Mouse (Mus musculus): ENCODE measurements around the gene Prr29.

DNA sequence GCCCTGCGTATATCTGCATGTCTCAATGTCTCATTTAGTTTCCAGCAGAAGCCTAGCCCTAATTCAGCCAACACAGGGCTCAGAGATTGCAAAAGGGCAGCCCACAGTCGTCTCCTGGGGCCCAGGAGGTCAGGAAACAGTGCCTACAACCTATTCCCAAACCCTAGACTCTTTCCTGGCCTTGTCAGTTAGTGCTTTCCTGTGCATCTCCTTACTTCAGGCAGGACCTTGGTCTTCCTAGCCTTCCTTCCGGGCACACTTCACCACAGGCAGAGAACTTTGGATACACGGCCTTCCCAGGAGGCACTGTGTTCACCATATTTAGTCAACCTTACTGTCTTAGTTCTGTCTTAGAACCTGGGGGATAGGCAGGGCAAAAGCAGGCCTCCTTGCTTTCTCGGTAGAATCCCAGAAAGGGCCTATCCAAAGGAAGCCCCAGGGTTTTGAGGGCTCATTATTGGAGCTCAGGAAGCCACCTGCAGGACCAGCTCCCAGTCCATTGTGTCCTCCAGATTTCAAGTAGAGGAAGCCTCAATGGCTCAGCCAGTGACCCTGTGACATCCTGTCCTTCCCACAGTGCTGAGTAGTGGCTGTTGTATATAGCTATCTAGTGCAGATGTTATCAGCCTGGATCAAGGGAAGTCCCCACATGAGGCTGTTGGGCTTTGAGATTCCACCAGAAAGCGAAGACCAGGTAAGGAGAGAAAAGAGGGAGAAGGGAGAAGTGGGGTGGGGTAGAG lies 17.9 kb downstream of the Prr29 start:
- TF ChIP-seq MAFK (IDR thresholded peaks at IDR 0.05; ENCODE audit: insufficient read depth, low read depth, low read length): no peak
- no peak for TF ChIP-seq CHD2 (IDR thresholded peaks at IDR 0.05; ENCODE audit: low read depth, low read length)
- TF ChIP-seq ZNF384 (IDR thresholded peaks at IDR 0.05; ENCODE audit: low read depth, low read length): no peak
